Mouse (Mus musculus) midbrain, embryonic 12.5 days (tissue): Measurements from ENCODE around the gene Rec8. TPM values are rescaled to one million over a fixed set of nuclear protein-coding genes. Genes with fewer than 3 reads are reported as not detected.

Experiments
- ATAC-seq: fragments of 200-750 bp; cut with Nextera tagmentation; 2 replicates; pipeline ENCODE4 v1.8.0; 2017; ENCODE audit warnings: low read depth, moderate TSS enrichment, moderate library complexity; ENCODE audit not compliant: low FRiP score
- H3K27ac ChIP-seq: fragments of 300-500 bp; sonication (generic); replicated peaks from 2 replicates; pipeline ENCODE4 v1.5.1; 2016; ENCODE audit warnings: mild to moderate bottlenecking
- H3K27me3 ChIP-seq: fragments of 300-500 bp; sonication (generic); 2 replicates; pipeline ENCODE4 v1.6.1; 2016; ENCODE audit warnings: mild to moderate bottlenecking
- H3K36me3 ChIP-seq: fragments of 300-500 bp; sonication (generic); 2 replicates; pipeline ENCODE4 v1.6.1; 2016
- H3K4me1 ChIP-seq: fragments of 300-500 bp; sonication (generic); 2 replicates; pipeline ENCODE4 v1.6.1; 2016
- H3K4me2 ChIP-seq: fragments of 300-500 bp; sonication (generic); replicated peaks from 2 replicates; pipeline ENCODE4 v1.6.1; 2016; ENCODE audit warnings: mild to moderate bottlenecking, moderate library complexity
- H3K4me3 ChIP-seq: fragments of 300-500 bp; sonication (generic); 2 replicates; pipeline ENCODE4 v1.5.1; 2016; ENCODE audit warnings: mild to moderate bottlenecking
- H3K9ac ChIP-seq: fragments of 300-500 bp; sonication (generic); replicated peaks from 2 replicates; pipeline ENCODE4 v1.6.1; 2016; ENCODE audit warnings: mild to moderate bottlenecking, moderate library complexity
- H3K9me3 ChIP-seq: fragments of 300-500 bp; sonication (generic); 2 replicates; pipeline ENCODE4 v1.6.1; 2016; ENCODE audit warnings: mild to moderate bottlenecking
- WGBS: fragments of 180-500 bp; shearing (Covaris S2); methylation state at CpG from one replicate; pipeline ENCODE4 v1.1.7; 2016; 5-methylcytosine and 5-hydroxymethylcytosine counted together
- polyA plus RNA-seq: library from polyadenylated mRNA; unstranded; fragments of >200 nt; fragmentation: Nextera tagmentation; extraction: Ambion mirVana; gene quantifications from 2 replicates; pipeline ENCODE4 v1.2.1, GENCODE M21; 2016

Gene Rec8
- polyA plus RNA-seq, 1 experiment from 2014 or later, result 6.6 TPM

DNA sequence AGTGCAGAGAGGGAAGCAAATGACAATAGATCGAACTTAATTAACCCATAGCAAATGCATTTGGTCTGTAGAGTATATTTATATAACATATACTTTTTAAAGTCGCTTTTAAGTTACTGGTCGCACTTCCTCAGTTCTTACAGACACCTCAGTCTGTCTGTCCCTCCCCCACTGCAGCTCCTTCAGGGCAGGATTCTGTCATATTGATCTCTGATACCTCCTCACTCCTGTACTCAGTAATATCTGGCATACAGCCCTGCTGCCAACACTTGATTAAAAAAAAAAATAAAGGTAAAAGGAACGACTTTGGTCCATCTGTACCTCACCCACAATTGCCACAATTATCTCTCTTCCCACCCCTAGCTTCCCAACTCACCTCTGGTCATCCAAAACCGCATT, 33.5 kb upstream of the Rec8 start:
- peak overlapping the region; percentile 46 for H3K4me3 ChIP-seq
- 37% methylated on average over 5 of the region's 5 CpGs for WGBS
- no peaks in the 10 kb centered on the region for H3K27me3 ChIP-seq
- no peaks in the 10 kb centered on the region for H3K9me3 ChIP-seq
- peaks cover 12% of the 10 kb centered on the region for H3K4me1 ChIP-seq
- peak overlapping the region; percentile 63; the same call in 1 of the 2 replicates for H3K9ac ChIP-seq
- ATAC-seq, result no peak
- H3K36me3 ChIP-seq, result peaks cover 32% of the 10 kb centered on the region
- H3K27ac ChIP-seq, result no peak overlapping the region
- H3K4me2 ChIP-seq, result peak overlapping the region; percentile 70

DNA sequence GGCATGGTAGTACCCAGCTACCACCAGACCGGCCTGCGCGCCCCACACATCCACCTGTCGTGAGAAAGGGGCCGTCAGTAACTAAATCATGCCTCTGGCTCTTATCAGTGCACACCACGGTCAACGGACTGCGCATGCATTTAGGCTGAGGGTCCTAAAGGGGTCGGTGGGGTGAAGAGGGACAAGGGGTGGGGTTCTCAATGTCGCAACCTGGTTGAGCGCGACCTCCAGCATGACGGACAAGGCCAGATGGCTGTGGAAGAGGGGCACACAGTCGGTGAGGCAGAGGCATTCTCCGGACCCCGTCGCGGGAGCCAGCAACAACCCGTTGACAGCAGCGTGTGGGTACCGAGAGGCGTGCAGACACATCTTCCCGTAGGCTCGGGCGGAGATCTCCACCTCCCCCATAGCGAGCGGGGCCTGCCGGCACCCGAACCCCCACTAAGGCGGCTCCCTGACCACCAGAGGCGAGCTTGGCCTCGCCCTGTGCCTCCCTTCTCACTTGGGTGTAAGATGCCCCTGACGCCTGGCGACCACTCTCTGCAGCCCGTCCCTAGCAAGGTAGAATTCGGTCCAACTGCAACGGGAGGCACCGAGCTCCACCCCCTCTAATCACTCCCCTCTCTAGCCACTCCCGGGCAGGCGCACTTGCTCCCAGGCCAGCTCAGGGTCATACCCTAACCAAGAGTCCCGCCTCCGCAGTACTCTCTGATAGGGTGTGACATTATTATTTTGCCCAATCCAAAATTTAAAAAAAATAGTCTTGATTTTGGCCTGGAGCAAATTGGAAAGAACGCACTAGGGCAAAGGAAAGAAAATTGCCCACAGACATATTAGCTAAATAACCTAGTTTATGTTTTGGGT, 32.9 kb upstream of the Rec8 start, which contains the start of gene Emc9:
Emc9 (minus strand) TSS at position 601 of the 864 bp plus-strand sequence.
- 2% methylated on average over 43 of the region's 43 CpGs for WGBS
- H3K27ac ChIP-seq, result 0 out of 2 replicates have a peak within 1 kb of the TSS, but pooled peaks have one; percentile 30
- peak within 1 kb of the TSS; percentile 70 for H3K4me2 ChIP-seq
- peaks cover 32% of the 10 kb centered on the region for H3K36me3 ChIP-seq
- peak; percentile 47; the same call in 1 of the 2 replicates for ATAC-seq
- no peaks in the 10 kb centered on the region for H3K9me3 ChIP-seq
- no peaks in the 10 kb centered on the region for H3K27me3 ChIP-seq
- H3K4me3 ChIP-seq, result peak within 1 kb of the TSS; percentile 46
- H3K9ac ChIP-seq, result peak within 1 kb of the TSS; percentile 63
- H3K4me1 ChIP-seq, result peaks cover 12% of the 10 kb centered on the region

DNA sequence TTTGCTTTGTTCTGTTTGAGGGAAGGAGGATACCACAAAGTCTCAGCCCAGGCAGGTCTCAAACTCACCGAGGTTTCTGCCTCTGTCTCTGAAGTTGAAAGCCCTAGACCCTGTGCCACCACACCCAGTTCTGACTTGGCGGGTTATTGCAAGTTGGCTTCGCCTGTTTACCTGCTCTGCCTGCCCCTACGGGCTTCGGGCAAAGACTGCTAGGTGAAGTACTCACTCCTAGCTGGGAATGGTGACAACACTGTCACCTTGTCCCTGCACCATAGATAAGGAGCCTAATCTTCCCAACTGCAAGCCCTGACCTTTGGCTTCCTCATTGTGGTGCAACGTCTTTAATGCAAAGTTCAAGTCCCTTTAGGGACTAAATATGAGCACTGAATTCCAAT, 32.3 kb upstream of the Rec8 start:
- H3K27ac ChIP-seq, result no peak overlapping the region
- H3K9ac ChIP-seq, result no peak overlapping the region
- 63% methylated on average over 6 of the region's 6 CpGs for WGBS
- H3K36me3 ChIP-seq, result peaks cover 25% of the 10 kb centered on the region
- no peaks in the 10 kb centered on the region for H3K27me3 ChIP-seq
- peaks cover 18% of the 10 kb centered on the region for H3K4me1 ChIP-seq
- ATAC-seq, result no peak
- no peak overlapping the region; the same call in 1 of the 2 replicates for H3K4me3 ChIP-seq
- peak overlapping the region; percentile 70 for H3K4me2 ChIP-seq
- no peaks in the 10 kb centered on the region for H3K9me3 ChIP-seq

DNA sequence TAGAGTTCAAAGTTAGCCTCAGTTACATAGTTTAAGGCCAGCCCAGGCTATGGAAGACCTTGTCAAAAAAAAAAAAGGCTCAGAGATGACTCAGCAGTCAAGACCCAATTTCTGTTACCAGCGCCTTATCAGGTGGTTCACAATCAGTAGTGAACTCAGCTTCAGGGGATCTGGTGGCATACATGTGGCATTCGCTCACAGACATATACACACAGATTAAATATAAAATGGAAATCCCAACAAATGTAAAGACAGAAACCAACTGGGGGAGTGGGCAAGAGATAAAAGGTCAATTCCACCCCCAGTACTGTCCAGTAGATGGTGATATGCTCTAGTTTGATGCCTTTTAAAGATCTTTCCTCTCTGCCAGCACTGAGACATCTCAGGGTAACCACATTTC, 31.7 kb upstream of the Rec8 start:
- H3K4me1 ChIP-seq, result peaks cover 19% of the 10 kb centered on the region
- H3K4me3 ChIP-seq, result no peak overlapping the region
- no peak overlapping the region for H3K4me2 ChIP-seq
- 87% methylated on average over 2 of the region's 2 CpGs for WGBS
- no peak overlapping the region for H3K27ac ChIP-seq
- H3K27me3 ChIP-seq, result no peaks in the 10 kb centered on the region
- H3K36me3 ChIP-seq, result peaks cover 19% of the 10 kb centered on the region
- ATAC-seq, result no peak
- no peak overlapping the region for H3K9ac ChIP-seq
- H3K9me3 ChIP-seq, result no peaks in the 10 kb centered on the region

DNA sequence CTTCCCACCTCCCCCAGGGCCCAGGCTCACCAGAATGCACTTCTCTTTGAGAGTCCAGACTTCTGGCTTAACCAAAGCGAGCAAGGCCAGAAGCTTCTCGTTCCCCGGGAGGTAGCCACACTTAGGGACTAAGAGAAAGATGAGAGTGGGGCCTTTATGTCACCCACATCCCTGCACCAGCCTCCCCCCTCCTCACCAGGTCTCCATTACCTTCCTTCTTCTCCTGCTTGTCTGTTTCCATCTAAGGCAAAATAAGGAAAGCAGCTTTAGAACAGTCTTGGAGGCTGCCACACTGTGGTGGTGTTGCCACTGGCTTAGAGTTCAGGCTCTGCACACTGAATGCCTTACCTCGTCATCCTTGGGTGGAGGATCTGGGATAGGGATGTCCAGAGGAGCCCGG, 28.6 kb upstream of the Rec8 start:
- H3K9ac ChIP-seq, result no peak overlapping the region
- no peak for ATAC-seq

DNA sequence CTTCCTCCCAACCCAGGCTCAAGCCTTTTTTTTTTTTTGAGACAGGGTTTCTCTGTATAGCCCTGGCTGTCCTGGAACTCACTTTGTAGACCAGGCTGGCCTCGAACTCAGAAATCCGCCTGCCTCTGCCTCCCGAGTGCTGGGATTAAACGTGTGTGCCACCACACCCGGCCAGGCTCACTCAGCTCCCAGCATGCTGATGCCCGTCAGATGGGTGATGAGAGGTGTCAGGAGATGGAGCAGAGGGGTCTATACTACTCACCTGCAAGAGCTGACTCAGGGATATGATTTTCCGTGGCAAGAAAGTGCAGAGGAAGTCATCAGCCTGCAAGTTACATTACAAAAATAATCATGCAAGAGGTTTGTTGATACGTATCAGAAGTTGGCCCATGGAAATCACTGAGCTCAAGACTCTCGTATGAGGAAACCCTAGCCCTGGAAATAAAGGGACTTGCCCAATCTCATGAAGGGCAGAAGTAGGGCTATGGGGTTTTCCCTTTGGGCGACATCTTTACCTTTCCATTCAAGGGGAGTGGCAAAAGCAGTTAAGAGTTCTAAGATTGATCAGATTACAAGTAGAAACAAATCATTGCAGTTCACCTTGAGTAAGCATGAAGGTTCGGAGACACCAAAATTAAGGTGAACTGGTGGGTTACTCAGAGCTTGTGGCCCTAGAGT, 27.9 kb upstream of the Rec8 start:
- H3K9me3 ChIP-seq, result no peaks in the 10 kb centered on the region
- peaks cover 32% of the 10 kb centered on the region for H3K4me1 ChIP-seq
- peak overlapping the region; percentile 79 for H3K4me2 ChIP-seq
- no peak for ATAC-seq
- H3K36me3 ChIP-seq, result peaks cover 15% of the 10 kb centered on the region
- 90% methylated on average over 11 of the region's 11 CpGs for WGBS
- no peaks in the 10 kb centered on the region for H3K27me3 ChIP-seq
- H3K27ac ChIP-seq, result peak overlapping the region; percentile 92; the same call in 1 of the 2 replicates
- peak overlapping the region; percentile 87 for H3K4me3 ChIP-seq
- H3K9ac ChIP-seq, result peak overlapping the region; percentile 90

More for the DNA sequence above, 28.6 kb upstream of the Rec8 start:
- H3K27me3 ChIP-seq, result no peaks in the 10 kb centered on the region
- peaks cover 36% of the 10 kb centered on the region for H3K4me1 ChIP-seq
- no peak overlapping the region for H3K4me2 ChIP-seq
- H3K4me3 ChIP-seq, result no peak overlapping the region
- no peaks in the 10 kb centered on the region for H3K9me3 ChIP-seq
- peaks cover 11% of the 10 kb centered on the region; the same call in 1 of the 2 replicates for H3K36me3 ChIP-seq
- H3K27ac ChIP-seq, result no peak overlapping the region
- 88% methylated on average over 5 of the region's 5 CpGs for WGBS

DNA sequence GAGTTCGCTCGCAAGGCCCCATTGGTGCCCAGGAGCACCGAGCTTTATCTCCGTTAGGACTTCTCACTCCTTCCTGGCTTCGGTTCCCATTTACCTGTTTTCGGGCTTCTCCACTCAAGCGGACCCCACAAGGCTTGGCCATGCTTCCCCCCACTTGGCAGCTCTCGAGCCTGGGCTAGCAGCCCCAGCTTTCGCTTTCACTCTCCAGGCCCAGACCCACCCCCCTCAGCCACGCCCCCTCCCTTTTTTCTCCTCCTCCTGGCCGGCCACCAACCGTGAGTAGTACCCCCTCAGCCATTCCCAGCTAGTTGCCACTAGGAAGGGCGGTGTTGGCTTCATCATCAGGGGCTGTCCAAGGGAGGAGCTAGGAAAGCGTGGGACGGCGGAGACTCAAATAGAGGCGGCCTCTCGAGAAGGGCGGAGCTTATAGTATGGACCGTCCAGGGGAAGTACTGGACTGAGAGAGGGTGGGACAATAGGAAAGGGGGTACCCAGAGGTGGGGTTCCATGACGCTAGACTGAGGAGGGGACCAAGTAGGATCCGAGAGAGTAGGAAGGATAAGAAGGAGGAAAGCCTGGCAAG, 27.0 kb upstream of the Rec8 start, which contains the start of gene Psme2:
Psme2 (minus strand) TSS at position 366 of the 583 bp plus-strand sequence.
- Histone ChIP-seq H3K36me3 (peaks cover 24% of the 10 kb centered on the region), H3K4me2 (peak within 1 kb of the TSS; percentile 79), H3K27ac (peak within 1 kb of the TSS; percentile 92), H3K27me3 (no peaks in the 10 kb centered on the region), H3K9ac (peak within 1 kb of the TSS; percentile 90), H3K9me3 (no peaks in the 10 kb centered on the region), H3K4me1 (peaks cover 28% of the 10 kb centered on the region), H3K4me3 (peak within 1 kb of the TSS; percentile 87)
- peak; percentile 96 for ATAC-seq
- under 1% methylated on average over 22 of the region's 22 CpGs for WGBS

DNA sequence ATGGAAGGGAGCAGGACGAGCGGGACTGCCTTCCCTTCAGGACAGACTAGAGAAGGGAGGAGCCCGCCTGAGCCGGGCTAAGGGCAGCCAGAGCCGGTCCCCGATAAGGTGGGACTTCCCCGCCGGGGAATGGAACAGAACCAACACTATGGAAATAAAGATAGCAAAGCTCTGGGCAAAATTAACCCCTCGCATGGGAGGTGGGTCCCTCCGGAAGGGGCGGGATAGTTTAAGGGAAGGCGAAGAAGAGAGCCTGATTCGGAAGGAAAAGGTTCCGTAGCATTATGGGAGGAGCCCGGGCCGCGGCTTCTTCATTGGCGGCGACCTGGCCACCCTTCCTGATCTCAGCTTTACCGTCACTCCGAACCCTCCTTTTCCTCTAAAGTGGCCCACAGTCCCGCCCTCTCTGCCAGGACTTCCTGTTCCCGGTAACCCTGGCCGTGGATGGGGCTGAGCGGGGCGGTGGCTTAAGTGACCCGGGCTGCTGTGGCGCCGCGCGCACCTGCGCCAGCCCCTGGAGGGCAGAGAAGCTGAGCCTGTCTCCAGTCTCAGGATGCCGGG, 26.4 kb upstream of the Rec8 start, which contains the start of gene Rnf31:
Rnf31 (plus strand) TSS at position 378 of the 561 bp plus-strand sequence.
- WGBS, result 0% methylated on average over 33 of the region's 33 CpGs
- Histone ChIP-seq H3K4me3 (peak within 1 kb of the TSS; percentile 87), H3K9ac (peak within 1 kb of the TSS; percentile 90), H3K9me3 (no peaks in the 10 kb centered on the region), H3K4me1 (peaks cover 28% of the 10 kb centered on the region), H3K27ac (peak within 1 kb of the TSS; percentile 92), H3K4me2 (peak within 1 kb of the TSS; percentile 79), H3K36me3 (peaks cover 30% of the 10 kb centered on the region), H3K27me3 (no peaks in the 10 kb centered on the region)
- ATAC-seq, result peak; percentile 86

DNA sequence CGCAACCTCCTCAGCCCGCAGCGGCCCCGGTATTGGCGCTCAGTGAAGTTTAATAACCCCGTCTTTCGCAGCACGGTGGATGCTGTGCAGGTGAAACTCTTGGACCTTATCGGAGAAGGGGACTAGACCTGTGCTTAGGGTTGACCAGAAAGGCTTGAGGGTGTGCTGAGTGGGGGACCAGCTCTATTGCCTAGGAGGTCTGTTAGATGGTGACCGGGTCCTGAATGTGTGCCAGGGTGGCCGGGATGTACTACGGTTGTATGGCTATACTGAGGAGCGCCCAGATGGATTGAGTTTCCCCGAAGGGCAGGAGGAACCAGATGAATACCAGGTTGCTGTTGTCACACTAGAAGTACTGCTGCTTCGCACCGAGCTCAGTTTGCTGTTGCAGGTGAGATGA, 25.6 kb upstream of the Rec8 start:
- H3K27ac ChIP-seq, result peak overlapping the region; percentile 92; the same call in 1 of the 2 replicates
- no peaks in the 10 kb centered on the region for H3K9me3 ChIP-seq
- peak overlapping the region; percentile 87 for H3K4me3 ChIP-seq
- no peaks in the 10 kb centered on the region for H3K27me3 ChIP-seq
- peak overlapping the region; percentile 90 for H3K9ac ChIP-seq
- peaks cover 28% of the 10 kb centered on the region for H3K4me1 ChIP-seq
- peak overlapping the region; percentile 79 for H3K4me2 ChIP-seq
- no peak for ATAC-seq
- peaks cover 34% of the 10 kb centered on the region for H3K36me3 ChIP-seq
- WGBS, result 7% methylated on average over 16 of the region's 16 CpGs

DNA sequence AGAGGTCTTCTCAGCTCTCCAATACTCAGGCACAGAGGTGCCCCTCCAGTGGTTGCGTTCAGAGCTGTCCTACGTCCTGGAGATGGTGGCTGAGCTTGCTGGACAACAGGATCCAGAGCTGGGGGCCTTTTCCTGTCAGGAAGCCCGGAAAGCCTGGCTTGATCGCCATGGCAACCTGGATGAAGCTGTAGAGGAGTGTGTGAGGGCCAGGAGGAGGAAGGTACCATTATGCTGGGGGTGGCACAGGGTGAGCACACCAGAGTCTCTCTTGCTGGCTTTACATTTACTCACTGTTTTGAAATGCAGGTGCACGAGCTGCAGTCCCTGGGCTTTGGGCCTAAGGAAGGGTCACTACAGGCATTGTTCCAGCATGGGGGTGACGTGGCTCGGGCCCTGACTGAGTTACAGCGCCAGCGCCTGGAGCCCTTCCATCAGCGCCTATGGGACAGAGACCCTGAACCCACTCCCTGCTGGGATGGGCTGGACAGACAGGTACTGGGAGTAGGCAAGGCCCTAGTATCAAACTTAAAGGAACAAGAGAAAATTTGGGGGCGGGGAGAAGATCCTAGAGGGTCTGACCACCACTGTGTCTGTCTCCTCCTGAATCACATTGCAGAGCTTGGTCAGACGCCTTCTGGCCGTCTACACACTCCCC, 21.7 kb upstream of the Rec8 start:
- WGBS, result 71% methylated on average over 13 of the region's 13 CpGs
- Histone ChIP-seq H3K27ac (no peak overlapping the region), H3K4me3 (no peak overlapping the region), H3K4me2 (no peak overlapping the region), H3K27me3 (no peaks in the 10 kb centered on the region), H3K9ac (no peak overlapping the region; the same call in 1 of the 2 replicates), H3K4me1 (peaks cover 17% of the 10 kb centered on the region), H3K9me3 (no peaks in the 10 kb centered on the region), H3K36me3 (peaks cover 61% of the 10 kb centered on the region)
- no peak for ATAC-seq
